Mouse (Mus musculus) hindbrain, postnatal 0 days (tissue): Measurements from ENCODE around the gene Dhx58. TPM values are rescaled to one million over a fixed set of nuclear protein-coding genes. Genes with fewer than 3 reads are reported as not detected.

Experiments
- ATAC-seq: fragments of 200-750 bp; cut with Nextera tagmentation; 2 replicates; pipeline ENCODE4 v1.8.0; 2017; ENCODE audit warnings: mild to moderate bottlenecking, moderate TSS enrichment, moderate library complexity
- DNase-seq: peaks from one replicate; pipeline ENCODE4 v3.0.0-alpha.2; 2015; ENCODE audit warnings: low spot score
- H3K27ac ChIP-seq: fragments of 300-500 bp; sonication (generic); 2 replicates; pipeline ENCODE4 v1.5.1; 2014; ENCODE audit warnings: mild to moderate bottlenecking
- H3K27me3 ChIP-seq: fragments of 300-500 bp; sonication (generic); 2 replicates; pipeline ENCODE4 v1.6.1; 2014; ENCODE audit warnings: low read length, mixed read lengths; ENCODE audit not compliant: insufficient read depth
- H3K36me3 ChIP-seq: fragments of 300-500 bp; sonication (generic); 2 replicates; pipeline ENCODE4 v1.6.1; 2014; ENCODE audit warnings: low read length, mixed read lengths; ENCODE audit not compliant: insufficient read depth
- H3K4me1 ChIP-seq: fragments of 300-500 bp; sonication (generic); 2 replicates; pipeline ENCODE4 v1.6.1; 2014; ENCODE audit warnings: antibody characterized with exemption, low read length, mixed read lengths; ENCODE audit not compliant: insufficient read depth
- H3K4me2 ChIP-seq: fragments of 300-500 bp; sonication (generic); 2 replicates; pipeline ENCODE4 v1.6.1; 2014; ENCODE audit warnings: low read depth, mild to moderate bottlenecking, low read length, moderate library complexity, mixed read lengths
- H3K4me3 ChIP-seq: fragments of 300-500 bp; sonication (generic); 2 replicates; pipeline ENCODE4 v1.5.1; 2014; ENCODE audit warnings: low read length
- H3K9ac ChIP-seq: fragments of 300-500 bp; sonication (generic); replicated peaks from 2 replicates; pipeline ENCODE4 v1.6.1; 2014; ENCODE audit warnings: mild to moderate bottlenecking, low read length, moderate library complexity, mixed read lengths
- H3K9me3 ChIP-seq: fragments of 300-500 bp; sonication (generic); 2 replicates; pipeline ENCODE4 v1.6.1; 2016; ENCODE audit warnings: low read length, mixed read lengths
- CTCF ChIP-seq: IDR thresholded peaks from 2 replicates; pipeline ENCODE4 v1.5.1; 2016; ENCODE audit warnings: antibody characterized with exemption, control low read depth, low read depth
- WGBS: fragments of 180-500 bp; shearing (Covaris S2); extraction: QIAGEN DNeasy Blood & Tissue Kit; methylation state at CpG from one replicate; pipeline ENCODE4 v1.1.7; 2014; 5-methylcytosine and 5-hydroxymethylcytosine counted together
- polyA plus RNA-seq: library from polyadenylated mRNA; unstranded; fragments of >200 nt; fragmentation: Nextera tagmentation; extraction: Ambion mirVana; gene quantifications from 2 replicates; pipeline ENCODE4 v1.2.1, GENCODE M21; 2015
- total RNA-seq: library from RNA; depleted of rRNA; stranded (reverse); fragments of >200 nt; gene quantifications from 2 replicates; pipeline ENCODE4 v1.2.3, GENCODE M21; 2014

The Dhx58 gene
- total and polyA plus RNA-seq, 2 experiments from 2014 or later = 1.2 to 2.7 TPM

DNA sequence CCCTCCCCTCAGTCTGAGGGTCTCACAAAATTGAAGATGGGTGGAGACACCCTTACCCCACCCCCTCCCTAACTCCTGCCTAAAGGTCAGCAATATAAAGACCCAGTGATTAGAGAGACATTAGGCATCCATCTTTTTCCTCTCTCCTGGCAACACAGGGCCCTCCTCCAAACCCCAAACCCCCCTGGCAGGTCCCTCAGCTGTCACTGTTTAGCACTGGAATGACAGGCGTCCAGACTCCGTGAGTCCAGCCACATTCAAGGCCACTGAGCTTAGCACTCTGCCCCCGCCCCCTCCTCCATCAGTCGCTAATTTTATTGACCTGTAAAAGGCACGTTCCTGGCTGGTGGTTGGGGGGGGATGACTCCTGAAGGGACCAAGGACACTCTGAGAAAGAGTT, 10.9 kb downstream of the Dhx58 start:
- Histone ChIP-seq H3K4me3 (no peak overlapping the region), H3K36me3 (no peaks in the 10 kb centered on the region), H3K9me3 (no peaks in the 10 kb centered on the region), H3K4me1 (no peaks in the 10 kb centered on the region), H3K27me3 (no peaks in the 10 kb centered on the region), H3K9ac (no peak overlapping the region), H3K27ac (no peak overlapping the region), H3K4me2 (no peak overlapping the region)
- ATAC-seq (no peak), DNase-seq (no peak)
- TF ChIP-seq CTCF = no peak
- 39% methylated on average over 5 of the region's 5 CpGs for WGBS

DNA sequence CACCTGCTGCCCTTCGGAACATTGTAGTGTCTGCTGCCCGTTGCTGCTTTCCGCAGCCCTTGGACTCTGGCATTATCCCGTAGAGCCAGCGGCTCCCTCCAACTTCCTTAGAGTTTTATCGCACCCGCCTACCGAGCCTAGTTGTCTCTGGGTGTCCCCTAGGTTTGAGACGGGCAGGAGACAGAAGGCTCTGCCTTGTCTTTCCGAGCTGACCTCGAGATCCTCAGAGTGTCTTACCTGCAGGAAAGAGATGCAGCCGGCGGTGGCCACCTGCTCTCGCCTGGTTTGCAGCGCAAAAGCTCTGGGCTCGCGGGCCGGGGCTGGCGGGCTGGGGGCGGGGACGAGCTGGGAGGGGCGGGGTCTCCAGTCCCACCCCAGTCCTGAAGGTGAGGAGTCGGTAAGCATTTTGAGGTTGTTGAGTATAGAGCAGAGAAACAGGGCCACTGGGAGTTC, 11.9 kb downstream of the Dhx58 start, which contains the start of gene Zfp385c:
Gene Zfp385c (minus strand): TSS at position 292 of the 453 bp plus-strand sequence.
- no peak for TF ChIP-seq CTCF
- Histone ChIP-seq H3K4me1 (no peaks in the 10 kb centered on the region), H3K36me3 (no peaks in the 10 kb centered on the region), H3K9me3 (no peaks in the 10 kb centered on the region), H3K4me3 (peak within 1 kb of the TSS; percentile 27), H3K9ac (peak within 1 kb of the TSS; percentile 37; the same call in 1 of the 2 replicates), H3K27ac (no peak within 1 kb of the TSS), H3K27me3 (no peaks in the 10 kb centered on the region), H3K4me2 (peak within 1 kb of the TSS; percentile 53)
- 3% methylated on average over 19 of the region's 23 CpGs for WGBS
- DNase-seq (no peak), ATAC-seq (no peak)

DNA sequence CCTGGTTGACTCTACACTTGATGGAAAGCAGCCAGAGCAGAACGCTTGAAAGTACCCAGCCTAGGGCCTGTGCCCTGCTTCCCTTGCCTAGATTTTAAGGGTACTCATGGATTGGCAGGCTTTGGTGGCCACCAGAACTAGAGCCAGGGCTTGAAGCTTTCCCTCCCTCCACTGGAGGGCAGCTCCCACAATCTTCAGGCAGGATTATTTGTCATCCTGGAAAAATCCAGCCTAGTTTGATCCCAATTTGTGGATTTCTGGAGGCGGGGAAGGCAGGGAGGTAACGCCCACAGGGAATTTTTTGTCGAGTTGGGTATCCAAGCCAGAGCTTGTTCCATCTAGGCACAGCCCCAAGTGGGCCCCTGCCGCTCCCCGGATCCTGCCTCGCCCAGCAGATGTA, 13.7 kb downstream of the Dhx58 start:
- WGBS = 67% methylated on average over 7 of the region's 7 CpGs
- DNase-seq = no peak

DNA sequence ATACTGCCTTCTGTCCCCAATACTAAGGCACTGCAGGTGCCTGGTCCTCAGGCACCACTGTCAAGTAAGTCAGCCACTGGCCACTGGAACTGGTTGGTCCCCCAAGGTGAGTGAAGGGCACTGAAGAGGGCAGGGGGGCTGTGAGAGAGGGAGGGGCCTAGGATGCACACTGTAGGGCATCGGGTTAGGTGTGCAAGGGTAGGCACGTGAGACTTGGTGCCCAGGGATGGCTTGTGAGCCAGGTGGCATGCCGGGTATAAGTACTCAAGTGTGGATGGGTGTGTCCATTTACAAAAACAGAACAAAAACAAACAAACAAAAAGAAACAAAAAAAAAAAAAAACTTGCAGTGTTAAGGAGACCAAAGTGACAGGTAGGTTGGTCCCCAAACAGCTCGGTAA, 15.6 kb downstream of the Dhx58 start:
- Histone ChIP-seq H3K9ac (no peak overlapping the region), H3K4me3 (no peak overlapping the region), H3K4me1 (no peaks in the 10 kb centered on the region), H3K9me3 (no peaks in the 10 kb centered on the region), H3K27ac (no peak overlapping the region), H3K4me2 (no peak overlapping the region), H3K36me3 (no peaks in the 10 kb centered on the region), H3K27me3 (no peaks in the 10 kb centered on the region)
- TF ChIP-seq CTCF = no peak
- DNase-seq (no peak), ATAC-seq (no peak)
- 70% methylated on average over 4 of the region's 4 CpGs for WGBS

More for the DNA sequence above, 13.7 kb downstream of the Dhx58 start:
- H3K27me3 ChIP-seq = no peaks in the 10 kb centered on the region
- no peak for TF ChIP-seq CTCF
- no peak overlapping the region for H3K27ac ChIP-seq
- H3K36me3 ChIP-seq = no peaks in the 10 kb centered on the region
- H3K4me2 ChIP-seq = no peak overlapping the region
- no peaks in the 10 kb centered on the region for H3K9me3 ChIP-seq
- ATAC-seq = no peak
- no peaks in the 10 kb centered on the region for H3K4me1 ChIP-seq
- no peak overlapping the region for H3K9ac ChIP-seq
- H3K4me3 ChIP-seq = no peak overlapping the region

DNA sequence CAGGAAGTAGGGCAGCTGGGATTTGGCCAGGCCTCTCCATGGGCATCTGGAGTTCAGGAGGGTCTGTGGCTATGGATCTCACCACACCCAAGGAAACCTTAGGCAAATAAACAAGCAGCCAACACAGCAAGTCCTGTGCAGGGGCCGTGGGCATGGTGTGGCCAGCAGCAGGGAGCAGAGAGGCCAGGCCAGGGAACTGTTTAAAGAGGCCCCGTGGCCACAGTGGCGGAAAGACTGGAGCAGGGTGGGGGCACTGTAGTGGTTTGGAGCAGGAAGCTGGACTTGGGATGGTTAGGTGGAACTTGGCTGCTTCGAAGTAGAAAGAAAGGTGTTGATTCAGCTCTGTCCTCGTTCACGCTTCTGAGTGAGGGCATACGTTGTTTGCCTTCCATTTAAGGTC, 16.8 kb downstream of the Dhx58 start:
- ATAC-seq (no peak), DNase-seq (no peak)
- no peak overlapping the region for H3K27ac ChIP-seq
- no peak for TF ChIP-seq CTCF
- 77% methylated on average over 7 of the region's 7 CpGs for WGBS
- H3K27me3 ChIP-seq = no peaks in the 10 kb centered on the region
- no peak overlapping the region for H3K4me3 ChIP-seq
- no peaks in the 10 kb centered on the region for H3K36me3 ChIP-seq
- H3K4me1 ChIP-seq = no peaks in the 10 kb centered on the region
- H3K4me2 ChIP-seq = no peak overlapping the region
- H3K9me3 ChIP-seq = no peaks in the 10 kb centered on the region
- H3K9ac ChIP-seq = no peak overlapping the region

- WGBS = 83% methylated on average over 2 of the region's 3 CpGs
- H3K4me3 ChIP-seq = no peak overlapping the region
- H3K4me1 ChIP-seq = no peaks in the 10 kb centered on the region
- H3K9me3 ChIP-seq = no peaks in the 10 kb centered on the region
- H3K27ac ChIP-seq = no peak overlapping the region
- DNase-seq (no peak), ATAC-seq (no peak)
- H3K36me3 ChIP-seq = no peaks in the 10 kb centered on the region
- no peak for TF ChIP-seq CTCF
- no peaks in the 10 kb centered on the region for H3K27me3 ChIP-seq
- H3K9ac ChIP-seq = no peak overlapping the region
- no peak overlapping the region for H3K4me2 ChIP-seq
Measured at GRCm38 (mm10) chr11:100685371-100685770, 18.7 kb downstream of the Dhx58 start.

DNA sequence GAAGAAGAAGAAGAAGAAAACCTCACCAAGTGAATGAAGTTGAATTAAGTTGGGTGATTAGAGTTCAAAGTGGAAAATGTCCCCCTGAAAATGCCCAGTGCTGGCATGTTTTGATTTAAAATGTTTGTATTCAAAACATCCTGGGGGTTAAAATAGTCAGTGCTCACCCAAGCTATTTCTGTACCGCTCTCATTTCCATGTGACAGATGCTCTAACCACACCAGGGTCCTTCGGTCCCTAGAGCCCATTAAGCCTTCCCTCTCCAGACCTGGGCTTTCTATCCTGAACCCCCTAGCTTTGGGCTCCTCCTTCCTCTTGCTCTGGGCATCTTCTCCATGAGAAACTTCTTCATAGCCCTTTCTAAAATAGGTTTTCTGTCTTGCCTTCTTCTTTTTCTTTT, 20.0 kb downstream of the Dhx58 start:
- no peaks in the 10 kb centered on the region for H3K36me3 ChIP-seq
- DNase-seq = no peak
- no peak overlapping the region for H3K4me2 ChIP-seq
- H3K9ac ChIP-seq = no peak overlapping the region
- H3K27me3 ChIP-seq = no peaks in the 10 kb centered on the region
- WGBS = 67% methylated on average over 2 of the region's 2 CpGs
- H3K9me3 ChIP-seq = no peaks in the 10 kb centered on the region
- no peak overlapping the region for H3K27ac ChIP-seq
- no peak overlapping the region for H3K4me3 ChIP-seq
- no peak for TF ChIP-seq CTCF
- no peaks in the 10 kb centered on the region for H3K4me1 ChIP-seq
- ATAC-seq = no peak
